Mouse (Mus musculus): ENCODE results near the gene Olfr1076.
"Not testable (repeated sequence)": the region's sequence is repeated elsewhere in the genome, so short reads cannot be mapped to it uniquely, and the experiment has no call there.

Gene Olfr1076

DNA sequence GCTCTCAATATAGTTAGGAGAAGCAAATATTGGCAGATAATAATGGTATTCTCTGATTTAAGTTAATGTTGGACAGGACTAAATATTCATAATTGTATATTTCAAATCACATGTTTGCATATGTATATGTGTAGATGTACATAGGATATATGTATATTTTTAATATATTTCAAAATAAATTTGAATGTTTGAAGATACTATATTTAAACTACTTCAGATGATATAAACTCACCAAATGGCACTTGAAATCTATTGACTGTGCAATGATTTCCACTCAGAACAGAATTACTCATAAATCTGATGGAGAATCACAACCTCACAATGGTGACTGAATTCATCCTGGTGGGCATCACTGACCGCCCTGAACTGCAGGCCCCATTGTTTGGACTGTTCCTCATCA is at the start of gene Olfr1076:
Gene Olfr1076, plus strand, starts transcription at position 301 of the 400 bp plus-strand sequence.
- DNase-seq, result no peak

- DNase-seq, result no peak
Measured at GRCm38 (mm10) chr2:86460434-86460833, 47.8 kb upstream of the Olfr1076 start.

- peak; percentile 12 for DNase-seq
Measured at GRCm38 (mm10) chr2:86464442-86465109, 43.7 kb upstream of the Olfr1076 start.

DNA sequence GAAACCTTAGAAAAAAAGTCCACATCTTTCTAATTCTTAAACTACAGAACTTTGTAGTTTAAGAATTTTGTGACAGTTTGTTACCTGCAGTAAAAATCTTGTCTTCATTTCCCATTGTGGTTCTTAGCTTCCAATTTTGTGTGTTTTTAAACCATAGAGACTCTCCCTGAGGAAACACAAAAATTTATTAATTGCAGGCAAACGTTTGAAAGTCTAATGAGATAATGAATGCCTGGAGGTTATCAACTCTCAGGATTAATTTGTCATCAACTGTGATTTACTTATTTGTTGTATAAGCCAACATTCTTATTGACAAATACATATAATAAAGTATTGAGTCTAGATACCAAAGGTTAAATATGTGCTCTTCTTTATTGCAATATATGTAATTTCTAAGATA is 21.0 kb upstream of the Olfr1076 start, which contains the start of gene Olfr228:
Gene Olfr228, minus strand, starts transcription at position 101 of the 400 bp plus-strand sequence.
- DNase-seq, result no peak

GRCm38 (mm10) chr2:86530991-86531390 is 22.7 kb downstream of the Olfr1076 start:
- no peak for DNase-seq

DNA sequence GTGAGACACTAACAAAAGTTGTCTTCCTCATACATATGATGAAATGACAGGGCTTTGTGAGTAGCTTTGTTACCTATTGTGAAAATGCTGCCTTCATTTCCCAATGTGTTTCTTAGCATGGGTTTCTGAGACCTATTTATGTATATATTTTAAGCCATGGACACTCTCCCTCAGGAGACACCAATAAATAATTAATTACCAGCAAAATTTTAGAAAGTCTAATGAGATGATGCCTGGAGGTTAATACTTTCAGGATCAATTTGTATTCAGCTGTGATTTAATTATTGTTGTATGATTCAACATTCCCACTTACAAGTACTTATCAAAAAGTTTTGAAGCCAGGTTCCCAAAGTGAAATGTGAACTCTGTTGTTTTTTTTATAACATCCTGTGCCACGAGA is 34.1 kb downstream of the Olfr1076 start, which contains the start of gene Olfr1079:
Gene Olfr1079, minus strand, starts transcription at position 101 of the 400 bp plus-strand sequence.
- DNase-seq, result no peak

- not testable (repeated sequence) for DNase-seq
Measured at GRCm38 (mm10) chr2:86558135-86558534, 49.9 kb downstream of the Olfr1076 start, which contains the start of gene Olfr1080. Gene Olfr1080 (minus strand): TSS chr2:86558235.

Measured in right cerebral cortex, postnatal 25 days (tissue).